Mouse (Mus musculus): Measurements from ENCODE around the gene Sorbs2.

- TF ChIP-seq E2F4 (IDR thresholded peaks at IDR 0.05; ENCODE audit: insufficient read depth) (no peak), MYOD1 (IDR thresholded peaks at IDR 0.05; ENCODE audit: control insufficient read depth in 1 of 3, insufficient read length in 2 of 3, low read depth in 2 of 3) (no peak), TCF12 (IDR thresholded peaks at IDR 0.05; ENCODE audit: insufficient read depth, poor library complexity, severe bottlenecking) (no peak), POLR2A (IDR thresholded peaks at IDR 0.05; ENCODE audit: insufficient read length, low read depth) (no peak), MAX (IDR thresholded peaks at IDR 0.05; ENCODE audit: low read depth) (no peak), POLR2AphosphoS2 (IDR thresholded peaks at IDR 0.05; ENCODE audit: insufficient read length, low read depth) (no peak)
Measured at GRCm38 (mm10) chr8:45703700-45704101, 196.1 kb downstream of the Sorbs2 start.
